16 mouse cellular contexts compared by ENCODE assay signal in the genomic region with DNA sequence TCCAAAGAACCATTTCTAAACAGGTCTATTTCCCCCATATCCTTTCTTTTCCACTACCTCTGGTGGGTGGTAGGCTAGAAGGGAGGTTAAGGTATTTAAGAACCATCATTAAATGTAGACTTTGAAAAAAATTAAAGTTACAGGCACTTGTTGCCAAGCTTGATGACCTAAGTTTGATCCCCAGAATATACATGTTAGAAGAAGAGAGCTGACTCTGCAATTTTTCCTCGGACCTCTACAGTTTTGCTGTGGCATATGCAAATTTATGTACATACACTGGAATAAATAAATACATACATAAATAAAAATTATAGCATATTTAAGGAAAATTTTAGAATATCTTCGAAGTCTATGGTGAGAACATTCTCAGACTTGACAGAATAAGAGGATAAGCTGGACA.
"Had no signal": no experiment of that assay in that cellular context is flagged by ENCODE, and none has a peak within 500 bp of the region (broad histone marks: within the 10 kb centered on the region; RNA-seq: fewer than 3 reads in every experiment).

No protein-coding gene starts in this region.

- H3K4me2 ChIP-seq: neural tube, embryonic 12.5 days; neural tube, embryonic 13.5 days; stomach, embryonic 15.5 days had no signal

- H3K4me1 ChIP-seq: neural tube, embryonic 12.5 days; neural tube, embryonic 13.5 days; stomach, embryonic 15.5 days had no signal

- H3K9me3 ChIP-seq: neural tube, embryonic 12.5 days; neural tube, embryonic 13.5 days; stomach, embryonic 15.5 days had no signal

- H3K27me3 ChIP-seq: neural tube, embryonic 12.5 days; neural tube, embryonic 13.5 days; stomach, embryonic 15.5 days had no signal

- H3K4me3 ChIP-seq: neural tube, embryonic 12.5 days; neural tube, embryonic 13.5 days; stomach, embryonic 15.5 days had no signal

- H3K27ac ChIP-seq: neural tube, embryonic 12.5 days; neural tube, embryonic 13.5 days; stomach, embryonic 15.5 days; stomach, postnatal 0 days had no signal

- H3K9ac ChIP-seq: neural tube, embryonic 12.5 days; neural tube, embryonic 13.5 days; stomach, embryonic 15.5 days had no signal

- DNase-seq: retina, postnatal 1 day; right cerebral cortex, adult 18-20 months; right cerebral cortex, postnatal 14 days; right cerebral cortex, postnatal 25 days; right cerebral cortex, postnatal 4 days; spleen, adult 18-20 months; thymus, adult 18-20 months; thymus, adult 2 months; thymus, postnatal 14 days; thymus, postnatal 25 days; thymus, postnatal 36 days; thymus, postnatal 4 days had no signal

- H3K36me3 ChIP-seq: neural tube, embryonic 12.5 days; neural tube, embryonic 13.5 days; stomach, embryonic 15.5 days had no signal
